Mouse (Mus musculus) inflammation-experienced regulatory T-cells (primary cell): ENCODE results near the gene Dus4l. TPM values are rescaled to one million over a fixed set of nuclear protein-coding genes. Genes with fewer than 3 reads are reported as not detected.

Experiments
- polyA plus RNA-seq, 2 experiments: library from polyadenylated mRNA; unstranded; fragments of 100-300 nt; shearing (Covaris generic); gene quantifications; one replicate each; pipeline ENCODE4 v1.2.1; 2017

Gene Dus4l
- 10 to 100 TPM; 11.9 to 14.6 TPM for polyA plus RNA-seq

GRCm38 (mm10) chr12:31654197-31654964 lies at the start of gene Dus4l, which contains the start of gene Cog5:
TSS of gene Dus4l (minus strand) at chr12:31654826.
TSS of gene Cog5 (plus strand) at chr12:31654869.

GRCm38 (mm10) chr12:31634343-31635239 lies 20.0 kb downstream of the Dus4l start, which contains the start of gene Bcap29:
TSS of gene Bcap29 (minus strand) at chr12:31634658.

Other genes starting within 250 kb of the Dus4l start
- 10 to 100 TPM; 29.1 to 32.4 TPM for gene Cbll1, start 155.2 kb downstream of the Dus4l start, polyA plus RNA-seq
- gene Slc26a4, start 94.9 kb downstream of the Dus4l start, polyA plus RNA-seq = 1 to 10 TPM in 1 of 2 experiments, not detected in 1; 1.0 TPM
- gene Bcap29, start 20.2 kb downstream of the Dus4l start, polyA plus RNA-seq = 10 to 100 TPM; 65.7 to 71.2 TPM
- gene Cog5, start within 50 bp of the Dus4l start, polyA plus RNA-seq = 10 to 100 TPM; 37.7 to 49.6 TPM
- gene Gpr22, start 59.1 kb upstream of the Dus4l start, polyA plus RNA-seq = 1 to 10 TPM in 1 of 2 experiments, under 1 TPM in 1; 0.94 to 1.8 TPM